Mouse (Mus musculus): ENCODE measurements around the gene Hps1.

DNA sequence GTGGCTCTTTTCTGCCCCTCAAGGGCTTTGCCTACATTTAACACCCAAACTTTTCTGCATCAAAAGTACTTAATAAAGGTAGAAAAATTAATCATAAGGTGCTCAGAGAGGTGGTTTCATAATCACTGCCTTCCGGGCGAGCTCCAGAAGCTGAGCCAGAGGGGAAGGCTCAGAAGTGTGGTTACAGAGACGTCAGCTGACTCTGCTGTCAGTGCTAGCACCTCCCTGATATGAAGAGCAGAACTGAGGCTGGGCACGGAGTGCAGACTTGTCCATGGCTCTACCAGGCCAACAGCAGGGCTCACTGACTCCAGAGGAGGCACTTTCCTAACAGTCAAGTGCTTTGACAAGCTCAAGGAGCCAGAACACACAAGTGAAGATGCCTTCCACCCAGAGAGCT, 49.4 kb upstream of the Hps1 start:
- TF ChIP-seq CTCF (IDR thresholded peaks at IDR 0.05; ENCODE audit: low read depth) (no peak), EP300 (IDR thresholded peaks at IDR 0.05; ENCODE audit: low read depth) (no peak)
